Mouse (Mus musculus) myocyte (in vitro differentiated cells): ENCODE measurements at regions not wholly inside any gene's neighbourhood (a gene's known extent, or its start where the extent isn't known, plus 50 kb on each side); places are given as distances from the start of the nearest gene placed in this dataset.

Source experiments
- H3K27me3 ChIP-seq: one replicate; pipeline ENCODE4 v1.6.1; 2011; ENCODE audit not compliant: control insufficient read depth, insufficient read depth, insufficient read length
- H3K36me3 ChIP-seq: one replicate; pipeline ENCODE4 v1.6.1; 2011; ENCODE audit not compliant: control insufficient read depth, insufficient read depth
- H3K4me2 ChIP-seq: one replicate; pipeline ENCODE4 v1.6.1; 2011; ENCODE audit warnings: low read depth, control low read depth
- H3K4me3 ChIP-seq: one replicate; pipeline ENCODE4 v1.5.1; 2011; ENCODE audit warnings: mild to moderate bottlenecking, control low read depth, moderate library complexity
- H3K79me2 ChIP-seq: one replicate; pipeline ENCODE4 v1.6.1; 2011; ENCODE audit not compliant: control insufficient read depth, insufficient read depth
- H3ac ChIP-seq: one replicate; pipeline ENCODE4 v1.6.1; 2011; ENCODE audit not compliant: control insufficient read depth, insufficient read length
- CEBPB ChIP-seq: IDR thresholded peaks from 2 replicates; pipeline ENCODE4 v1.6.1; 2011; ENCODE audit warnings: mild to moderate bottlenecking, moderate library complexity; ENCODE audit not compliant: poor library complexity, insufficient read depth, severe bottlenecking
- E2F4 ChIP-seq: IDR thresholded peaks from one replicate; pipeline ENCODE4 v1.6.1; 2011; ENCODE audit warnings: mild to moderate bottlenecking, control low read depth, moderate library complexity; ENCODE audit not compliant: insufficient read depth
- MAX ChIP-seq: IDR thresholded peaks from one replicate; pipeline ENCODE4 v1.6.1; 2011; ENCODE audit warnings: low read depth, mild to moderate bottlenecking, control low read depth
- MYOD1 ChIP-seq, 3 experiments: IDR thresholded peaks; one replicate each; pipeline ENCODE4 v1.6.1; 2011; ENCODE audit warnings: control low read depth in 2 of 3, low read depth in 2 of 3, mild to moderate bottlenecking in 2 of 3, moderate library complexity in 1 of 3; ENCODE audit not compliant: insufficient read length in 2 of 3, control insufficient read depth in 1 of 3
- MYOG ChIP-seq, 3 experiments: IDR thresholded peaks; one replicate each; pipeline ENCODE4 v1.6.1; 2011; ENCODE audit warnings: control low read depth in 2 of 3, low read depth in 2 of 3, mild to moderate bottlenecking in 2 of 3; ENCODE audit not compliant: insufficient read length in 2 of 3, control insufficient read depth in 1 of 3, insufficient read depth in 1 of 3
- POLR2A ChIP-seq: IDR thresholded peaks from one replicate; pipeline ENCODE4 v1.6.1; 2011; ENCODE audit warnings: low read depth, mild to moderate bottlenecking, control low read depth, moderate library complexity; ENCODE audit not compliant: insufficient read length
- POLR2AphosphoS2 ChIP-seq: IDR thresholded peaks from one replicate; pipeline ENCODE4 v1.6.1; 2011; ENCODE audit warnings: low read depth, control low read depth; ENCODE audit not compliant: insufficient read length
- REST ChIP-seq: IDR thresholded peaks from one replicate; pipeline ENCODE4 v1.6.1; 2011; ENCODE audit warnings: mild to moderate bottlenecking, control low read depth, moderate library complexity; ENCODE audit not compliant: insufficient read depth, insufficient read length
- SRF ChIP-seq: IDR thresholded peaks from one replicate; pipeline ENCODE4 v1.6.1; 2011; ENCODE audit warnings: low read depth; ENCODE audit not compliant: control insufficient read depth, insufficient read length
- TCF12 ChIP-seq: IDR thresholded peaks from one replicate; pipeline ENCODE4 v1.6.1; 2011; ENCODE audit warnings: mild to moderate bottlenecking, control low read depth; ENCODE audit not compliant: poor library complexity, insufficient read depth, severe bottlenecking
- TCF3 ChIP-seq: IDR thresholded peaks from one replicate; pipeline ENCODE4 v1.6.1; 2011; ENCODE audit warnings: low read depth, control low read depth; ENCODE audit not compliant: insufficient read length
- USF1 ChIP-seq: IDR thresholded peaks from one replicate; pipeline ENCODE4 v1.6.1; 2011; ENCODE audit warnings: low read depth, mild to moderate bottlenecking, control low read depth, moderate library complexity

DNA sequence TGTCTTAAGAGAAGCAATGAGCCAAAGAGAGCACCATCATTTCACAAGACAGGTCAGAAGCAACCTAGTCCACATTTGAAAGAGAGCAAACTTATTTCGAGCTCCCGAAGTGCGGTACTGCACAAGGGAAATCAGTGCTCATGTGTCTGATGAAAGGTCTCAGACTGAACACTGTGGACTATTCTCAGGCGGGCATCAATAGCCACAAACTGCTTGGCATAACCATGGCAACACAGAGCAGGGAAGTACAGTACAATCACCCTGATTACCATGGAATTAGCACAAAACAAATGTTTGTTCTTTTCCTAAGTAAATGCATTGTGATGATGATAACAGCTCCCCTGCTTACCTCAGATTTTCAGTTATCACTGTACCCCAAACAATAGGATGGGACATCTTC is 312.2 kb upstream of the Arrdc4 start:
- no peak overlapping the region for H3ac ChIP-seq
- no peak for TF ChIP-seq POLR2AphosphoS2
- no peak for TF ChIP-seq MYOG (IDR thresholded peaks at IDR 0.05; ENCODE audit: control insufficient read depth in 1 of 3, insufficient read depth in 1 of 3, insufficient read length in 2 of 3, low read depth in 2 of 3)
- no peak for TF ChIP-seq USF1
- no peak for TF ChIP-seq SRF
- no peak for TF ChIP-seq TCF3
- TF ChIP-seq MAX: no peak
- TF ChIP-seq POLR2A: no peak

DNA sequence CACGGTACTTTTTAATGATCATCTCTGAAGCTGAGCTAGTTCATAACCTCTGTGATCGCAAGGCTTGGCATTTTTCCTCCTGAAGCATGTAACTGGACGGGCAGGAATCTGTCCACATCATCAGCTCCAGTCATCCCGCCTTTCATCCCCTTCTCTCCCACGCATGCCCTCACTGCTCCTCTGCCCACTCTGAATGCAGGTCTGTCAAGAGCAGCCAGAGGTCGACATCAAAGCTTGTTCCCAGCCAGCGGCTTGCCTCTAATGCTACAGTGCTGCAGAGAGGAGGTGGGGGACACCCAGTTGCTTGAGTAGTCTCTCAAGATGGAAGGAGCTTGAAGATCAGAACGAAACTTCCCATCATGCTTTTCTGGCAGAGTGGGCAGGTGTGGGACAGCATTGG is 267.5 kb upstream of the Arrdc4 start:
- TF ChIP-seq TCF3: no peak
- Histone ChIP-seq H3K79me2 (no peaks in the 10 kb centered on the region), H3K4me3 (no peak overlapping the region), H3K36me3 (no peaks in the 10 kb centered on the region), H3ac (no peak overlapping the region), H3K27me3 (no peaks in the 10 kb centered on the region), H3K4me2 (no peak overlapping the region)

More for the DNA sequence above, 312.2 kb upstream of the Arrdc4 start:
- Histone ChIP-seq H3K27me3 (no peaks in the 10 kb centered on the region), H3K36me3 (no peaks in the 10 kb centered on the region), H3K79me2 (no peaks in the 10 kb centered on the region), H3K4me3 (no peak overlapping the region), H3K4me2 (no peak overlapping the region)

DNA sequence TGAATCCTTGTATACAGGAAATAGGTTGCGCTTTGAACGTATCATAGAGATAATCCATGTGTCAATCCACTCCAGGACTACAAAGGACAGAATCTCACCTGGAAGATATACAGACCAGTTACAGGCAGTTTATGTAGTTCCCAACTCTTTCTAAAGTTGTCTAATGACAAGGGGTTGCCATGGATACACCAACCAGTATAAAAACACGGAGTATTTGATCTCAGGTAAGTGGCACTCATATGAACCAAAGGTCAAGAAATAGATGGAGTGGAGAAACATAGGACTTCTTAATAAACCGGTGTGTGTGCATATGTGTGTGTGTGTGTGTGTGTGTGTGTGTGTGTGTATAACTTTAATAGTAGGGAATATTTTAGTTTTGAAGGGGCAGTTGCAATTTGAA is 266.0 kb upstream of the Arrdc4 start:
- Histone ChIP-seq H3ac (no peak overlapping the region), H3K79me2 (no peaks in the 10 kb centered on the region), H3K27me3 (no peaks in the 10 kb centered on the region), H3K4me2 (no peak overlapping the region), H3K4me3 (no peak overlapping the region), H3K36me3 (no peaks in the 10 kb centered on the region)
- TF ChIP-seq POLR2AphosphoS2 (no peak), MYOD1 (IDR thresholded peaks at IDR 0.05; ENCODE audit: control insufficient read depth in 1 of 3, insufficient read length in 2 of 3, low read depth in 2 of 3) (no peak), TCF3 (no peak), POLR2A (no peak), MAX (no peak)

DNA sequence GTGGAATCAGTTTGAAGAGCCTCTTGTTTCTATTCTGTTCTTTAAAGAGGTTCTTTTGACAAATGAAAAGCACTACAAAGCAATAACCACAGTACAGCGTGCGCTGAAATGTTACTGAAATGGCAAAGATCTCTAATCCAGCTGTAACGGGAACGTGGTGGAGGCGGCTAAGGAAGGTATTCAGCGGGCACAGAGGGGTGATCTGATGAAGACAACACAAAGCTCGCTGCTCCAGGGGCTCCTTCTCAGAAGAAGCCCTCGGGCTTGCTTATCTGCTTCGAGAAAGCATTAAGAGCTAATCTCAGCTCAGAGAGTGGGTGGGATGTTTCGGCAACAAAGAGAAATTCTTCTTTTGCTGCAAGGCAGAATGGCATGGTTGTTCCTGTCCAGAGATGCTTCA is 258.2 kb upstream of the Arrdc4 start:
- Histone ChIP-seq H3K4me3 (no peak overlapping the region), H3ac (no peak overlapping the region), H3K36me3 (no peaks in the 10 kb centered on the region), H3K27me3 (no peaks in the 10 kb centered on the region), H3K4me2 (no peak overlapping the region), H3K79me2 (no peaks in the 10 kb centered on the region)
- TF ChIP-seq TCF12 (no peak), REST (no peak), E2F4 (no peak), TCF3 (no peak), MAX (no peak), MYOG (IDR thresholded peaks at IDR 0.05; ENCODE audit: control insufficient read depth in 1 of 3, insufficient read depth in 1 of 3, insufficient read length in 2 of 3, low read depth in 2 of 3) (no peak), POLR2A (no peak), USF1 (no peak), CEBPB (no peak), SRF (no peak), MYOD1 (IDR thresholded peaks at IDR 0.05; ENCODE audit: control insufficient read depth in 1 of 3, insufficient read length in 2 of 3, low read depth in 2 of 3) (no peak)

DNA sequence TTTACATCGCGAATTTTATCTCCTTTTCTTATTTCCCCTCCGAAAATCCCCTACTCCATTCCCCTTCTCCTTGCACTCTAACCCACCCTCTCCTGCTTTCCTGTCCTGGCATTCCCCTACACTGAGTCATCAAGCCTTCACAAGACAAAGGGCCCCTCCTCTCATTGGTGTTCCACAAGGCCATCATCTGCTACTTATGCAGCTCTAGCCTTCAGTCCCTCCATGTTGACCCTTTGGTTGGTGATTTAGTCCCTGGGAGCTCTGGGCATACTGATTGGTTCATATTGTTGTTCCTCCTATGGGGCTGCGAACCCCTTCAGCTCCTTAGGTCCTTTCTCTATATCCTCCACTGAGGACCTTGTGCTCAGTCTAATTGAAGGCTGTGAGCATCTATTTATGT is 239.0 kb upstream of the Arrdc4 start:
- H3ac ChIP-seq: no peak overlapping the region
- H3K4me3 ChIP-seq: no peak overlapping the region
- no peaks in the 10 kb centered on the region for H3K79me2 ChIP-seq
- no peak overlapping the region for H3K4me2 ChIP-seq
- H3K36me3 ChIP-seq: no peaks in the 10 kb centered on the region
- no peaks in the 10 kb centered on the region for H3K27me3 ChIP-seq
- TF ChIP-seq POLR2A: no peak
- TF ChIP-seq REST: no peak
- TF ChIP-seq TCF3: no peak
- TF ChIP-seq E2F4: no peak
- no peak for TF ChIP-seq USF1
- no peak for TF ChIP-seq MYOG (IDR thresholded peaks at IDR 0.05; ENCODE audit: control insufficient read depth in 1 of 3, insufficient read depth in 1 of 3, insufficient read length in 2 of 3, low read depth in 2 of 3)
- no peak for TF ChIP-seq MYOD1 (IDR thresholded peaks at IDR 0.05; ENCODE audit: control insufficient read depth in 1 of 3, insufficient read length in 2 of 3, low read depth in 2 of 3)
- TF ChIP-seq SRF: no peak
- no peak for TF ChIP-seq TCF12
- TF ChIP-seq POLR2AphosphoS2: no peak
- no peak for TF ChIP-seq CEBPB
- TF ChIP-seq MAX: no peak
